Mouse (Mus musculus): ENCODE measurements around the gene Cdh13.

GRCm38 (mm10) chr8:119039358-119039757 is 755.8 kb downstream of the Cdh13 start:
- no peak for TF ChIP-seq GATA1 (IDR thresholded peaks at IDR 0.05; ENCODE audit: low read length)
- no peak for TF ChIP-seq TAL1 (IDR thresholded peaks at IDR 0.05; ENCODE audit: low read length)

All from erythroblast, embryonic 14.5 days (primary cell).